Comparison of ENCODE assay signal across 25 mouse cellular contexts in genomic region chr11:46194175-46194574, GRCm38 (mm10). TPM values are rescaled to one million over a fixed set of nuclear protein-coding genes. Genes with fewer than 3 reads are reported as not detected.
DNase-seq lines count a peak whose midpoint lies in the region; ATAC-seq and TF ChIP-seq lines count a peak whose summit lies in the region.
"Had no signal": no experiment of that assay in that cellular context is flagged by ENCODE, and none has a peak within 500 bp of the region (broad histone marks: within the 10 kb centered on the region; RNA-seq: fewer than 3 reads in every experiment).

No protein-coding gene starts in this region.

- H3K27me3 ChIP-seq in intestine, embryonic 14.5 days (replicated peaks; ENCODE audit: control insufficient read depth, insufficient read depth, low read length), result no peaks in the 10 kb centered on the region
- no peaks in the 10 kb centered on the region for H3K27me3 ChIP-seq in intestine, postnatal 0 days (replicated peaks; ENCODE audit: control insufficient read depth, insufficient read depth, low read length)
- no peaks in the 10 kb centered on the region for H3K27me3 ChIP-seq in intestine, embryonic 15.5 days (replicated peaks)
- no peaks in the 10 kb centered on the region for H3K27me3 ChIP-seq in kidney, embryonic 15.5 days
- H3K27me3 ChIP-seq: embryonic facial prominence, embryonic 12.5 days; forebrain, embryonic 13.5 days; heart, embryonic 13.5 days; midbrain, embryonic 12.5 days had no signal

- H3K36me3 ChIP-seq in intestine, embryonic 14.5 days (ENCODE audit: control insufficient read depth, insufficient read depth, low read length), result no peaks in the 10 kb centered on the region; the same call in 1 of the 2 replicates
- no peaks in the 10 kb centered on the region for H3K36me3 ChIP-seq in intestine, postnatal 0 days (ENCODE audit: control insufficient read depth, insufficient read depth)
- no peaks in the 10 kb centered on the region for H3K36me3 ChIP-seq in intestine, embryonic 15.5 days
- H3K36me3 ChIP-seq in kidney, embryonic 15.5 days, result 0 out of 2 replicates have a peak, but pooled peaks cover 5% of the 10 kb centered on the region

- 0 out of 2 replicates have a peak, but pooled peaks cover 3% of the 10 kb centered on the region for H3K4me1 ChIP-seq in intestine, embryonic 14.5 days (replicated peaks; ENCODE audit: control insufficient read depth, insufficient read depth, low read length)
- no peaks in the 10 kb centered on the region for H3K4me1 ChIP-seq in intestine, postnatal 0 days (replicated peaks; ENCODE audit: control insufficient read depth, insufficient read depth, low read length)
- no peaks in the 10 kb centered on the region for H3K4me1 ChIP-seq in intestine, embryonic 15.5 days (replicated peaks)
- no peaks in the 10 kb centered on the region for H3K4me1 ChIP-seq in kidney, embryonic 15.5 days
- H3K4me1 ChIP-seq: forebrain, embryonic 13.5 days; midbrain, embryonic 12.5 days had no signal

- WGBS in intestine, embryonic 14.5 days, result 45% methylated on average over 4 of the region's 4 CpGs
- 75% methylated on average over 4 of the region's 4 CpGs for whole genome bisulfite sequencing in intestine, postnatal 0 days
- 43% methylated on average over 4 of the region's 4 CpGs for WGBS in intestine, embryonic 15.5 days
- WGBS in kidney, embryonic 15.5 days, result 42% methylated on average over 4 of the region's 4 CpGs

- H3K27ac ChIP-seq in intestine, embryonic 14.5 days (ENCODE audit: low read depth), result peak overlapping the region; percentile 60; the same call in 1 of the 2 replicates
- no peak overlapping the region for H3K27ac ChIP-seq in intestine, postnatal 0 days (ENCODE audit: low read depth, low read length)
- peak overlapping the region; percentile 37 for H3K27ac ChIP-seq in intestine, embryonic 15.5 days
- 0 out of 2 replicates have a peak overlapping the region, but pooled peaks have one; percentile 13 for H3K27ac ChIP-seq in kidney, embryonic 15.5 days
- H3K27ac ChIP-seq: embryonic facial prominence, embryonic 12.5 days; forebrain, embryonic 13.5 days; heart, embryonic 13.5 days; hindbrain, postnatal 0 days; layer of hippocampus, adult 2 months; limb, embryonic 10.5 days; midbrain, embryonic 12.5 days had no signal

- H3K9me3 ChIP-seq in intestine, embryonic 14.5 days (ENCODE audit: control insufficient read depth, low read length), result no peaks in the 10 kb centered on the region
- H3K9me3 ChIP-seq in intestine, postnatal 0 days (ENCODE audit: control insufficient read depth), result no peaks in the 10 kb centered on the region
- H3K9me3 ChIP-seq in intestine, embryonic 15.5 days, result no peaks in the 10 kb centered on the region
- H3K9me3 ChIP-seq in kidney, embryonic 15.5 days (replicated peaks), result no peaks in the 10 kb centered on the region
- H3K9me3 ChIP-seq: embryonic facial prominence, embryonic 12.5 days; forebrain, embryonic 13.5 days; heart, embryonic 13.5 days; limb, embryonic 10.5 days; midbrain, embryonic 12.5 days had no signal

- no peak for TF ChIP-seq CTCF in intestine, postnatal 0 days (IDR thresholded peaks at IDR 0.05; ENCODE audit: low read depth)

- no peak for ATAC-seq in intestine, embryonic 14.5 days (replicated peaks; ENCODE audit: low FRiP score, low TSS enrichment, low read depth)
- ATAC-seq in intestine, postnatal 0 days, result no peak
- ATAC-seq in intestine, embryonic 15.5 days, result peak; percentile 41; the same call in 1 of the 2 replicates
- no peak for ATAC-seq in kidney, embryonic 15.5 days (replicated peaks; ENCODE audit: low FRiP score)
- ATAC-seq: CD4-positive, CD25-positive, alpha-beta regulatory T cell, adult 4 months; forebrain, embryonic 13.5 days; hindbrain, postnatal 0 days; liver, postnatal 0 days; lung, postnatal 0 days had no signal

- H3K4me3 ChIP-seq in intestine, embryonic 14.5 days (ENCODE audit: low read depth, low read length), result no peak overlapping the region
- H3K4me3 ChIP-seq in intestine, postnatal 0 days (ENCODE audit: low read depth, low read length), result no peak overlapping the region
- H3K4me3 ChIP-seq in intestine, embryonic 15.5 days (replicated peaks), result no peak overlapping the region
- no peak overlapping the region for H3K4me3 ChIP-seq in kidney, embryonic 15.5 days (replicated peaks)
- H3K4me3 ChIP-seq: embryonic facial prominence, embryonic 12.5 days; forebrain, embryonic 13.5 days; heart, embryonic 13.5 days; layer of hippocampus, adult 2 months; limb, embryonic 10.5 days; midbrain, embryonic 12.5 days had no signal

- no peak overlapping the region for H3K9ac ChIP-seq in intestine, embryonic 14.5 days (ENCODE audit: low read length)
- no peak overlapping the region for H3K9ac ChIP-seq in intestine, postnatal 0 days (ENCODE audit: low read depth, low read length)
- H3K9ac ChIP-seq in intestine, embryonic 15.5 days, result no peak overlapping the region
- no peak overlapping the region for H3K9ac ChIP-seq in kidney, embryonic 15.5 days
- H3K9ac ChIP-seq: embryonic facial prominence, embryonic 12.5 days; forebrain, embryonic 13.5 days; heart, embryonic 13.5 days; liver, postnatal 0 days; midbrain, embryonic 12.5 days had no signal

- DNase-seq in intestine, embryonic 14.5 days (ENCODE audit: low spot score), result no peak
- DNase-seq in kidney, postnatal 36 days, result peak; percentile 60 to 62
- no peak for DNase-seq in heart, adult 11 months
- DNase-seq in heart, adult 9 months (ENCODE audit: low spot score in 2 of 2), result no peak
- no peak for DNase-seq in testis, postnatal 14 days (ENCODE audit: low spot score)
- DNase-seq: adrenal gland, postnatal 14 days; cerebellum, adult 9-11 months; heart, adult 18-20 months; heart, postnatal 14 days; liver; liver, postnatal 0 days; thymus, postnatal 14 days had no signal

- no peak overlapping the region for H3K4me2 ChIP-seq in intestine, embryonic 14.5 days (ENCODE audit: low read length)
- H3K4me2 ChIP-seq in intestine, postnatal 0 days (replicated peaks; ENCODE audit: low read depth), result no peak overlapping the region
- H3K4me2 ChIP-seq in intestine, embryonic 15.5 days (replicated peaks), result no peak overlapping the region
- H3K4me2 ChIP-seq in kidney, embryonic 15.5 days, result no peak overlapping the region
- H3K4me2 ChIP-seq: embryonic facial prominence, embryonic 12.5 days; forebrain, embryonic 13.5 days; heart, embryonic 13.5 days; midbrain, embryonic 12.5 days had no signal

RNA-seq across cellular contexts. Expression of gene Nipal4, which starts 27.9 kb away (rescaled TPM):
- polyA plus RNA-seq in intestine, embryonic 14.5 days (2014; fragmentation: Nextera tagmentation; extraction: Ambion mirVana), result 3.5 and 4.5 TPM in 2 replicates
- polyA plus RNA-seq in intestine, postnatal 0 days (2015; fragmentation: Nextera tagmentation; extraction: Ambion mirVana), result 2.1 and 2.9 TPM in 2 replicates
- 3.1 and 3.6 TPM in 2 replicates for polyA plus RNA-seq in intestine, embryonic 15.5 days (2015; fragmentation: Nextera tagmentation; extraction: Ambion mirVana)
- 0.48 and 1.2 TPM in 2 replicates for polyA plus RNA-seq in kidney, embryonic 15.5 days (2015; fragmentation: Nextera tagmentation; extraction: Ambion mirVana)
- polyA plus RNA-seq: liver, postnatal 0 days had no signal

RNA-seq across cellular contexts. Expression of gene Fndc9, which starts 41.2 kb away (rescaled TPM):
- polyA plus RNA-seq in intestine, embryonic 14.5 days (2014; fragmentation: Nextera tagmentation; extraction: Ambion mirVana), result 0.09 and 0.38 TPM in 2 replicates
- 0.10 and 0.17 TPM in 2 replicates for polyA plus RNA-seq in intestine, postnatal 0 days (2015; fragmentation: Nextera tagmentation; extraction: Ambion mirVana)
- polyA plus RNA-seq in intestine, embryonic 15.5 days (2015; fragmentation: Nextera tagmentation; extraction: Ambion mirVana), result 0.16 TPM in 1 of 2 replicates, not detected in the other
- polyA plus RNA-seq in kidney, embryonic 15.5 days (2015; fragmentation: Nextera tagmentation; extraction: Ambion mirVana), result 0.13 and 0.21 TPM in 2 replicates
- polyA plus RNA-seq: lung, postnatal 0 days; small intestine, adult 2 months had no signal

Comparison
In these comparisons a context has a peak if more than half of its experiments do, and no peak if none do; other contexts are left out.
1. DNase-seq: peak in kidney, postnatal 36 days (2 of 2); none in intestine, embryonic 14.5 days (single experiment), heart, adult 11 months (single experiment), heart, adult 9 months (0 of 2) and testis, postnatal 14 days (single experiment).